Comparison of ENCODE assay signal across 8 mouse cellular contexts in genomic region chr19:41384406-41384851, GRCm38 (mm10). TPM values are rescaled to one million over a fixed set of nuclear protein-coding genes. Genes with fewer than 3 reads are reported as not detected.
DNase-seq lines count a peak whose midpoint lies in the region; ATAC-seq and TF ChIP-seq lines count a peak whose summit lies in the region.

No protein-coding gene starts in this region.

- peaks cover 0 to 5% of the 10 kb centered on the region in 2 experiments; a peak in 2 of 4 replicates for H3K4me1 ChIP-seq in MEL (ENCODE audit: control insufficient read depth in 1 of 2, insufficient read depth in 2 of 2, low read length in 2 of 2)
- peaks cover 18% of the 10 kb centered on the region for H3K4me1 ChIP-seq in forebrain, embryonic 15.5 days
- peaks cover 16% of the 10 kb centered on the region for H3K4me1 ChIP-seq in limb, embryonic 12.5 days (replicated peaks)
- peaks cover 9% of the 10 kb centered on the region; the same call in 1 of the 2 replicates for H3K4me1 ChIP-seq in midbrain, embryonic 15.5 days

- H3K9ac ChIP-seq in MEL (ENCODE audit: control insufficient read depth, low read depth, low read length, poor library complexity, severe bottlenecking): peak overlapping the region; percentile 38
- H3K9ac ChIP-seq in forebrain, embryonic 15.5 days (replicated peaks): peak overlapping the region; percentile 47; the same call in 1 of the 2 replicates
- H3K9ac ChIP-seq in limb, embryonic 12.5 days (replicated peaks): peak overlapping the region; percentile 24; the same call in 1 of the 2 replicates
- H3K9ac ChIP-seq in midbrain, embryonic 15.5 days: no peak overlapping the region

- no peak overlapping the region for H3K27ac ChIP-seq in MEL (ENCODE audit: control insufficient read depth, low read depth, low read length)
- no peak overlapping the region for H3K27ac ChIP-seq in forebrain, embryonic 15.5 days (replicated peaks)
- no peak overlapping the region for H3K27ac ChIP-seq in limb, embryonic 12.5 days
- H3K27ac ChIP-seq in midbrain, embryonic 15.5 days: no peak overlapping the region

- H3K4me3 ChIP-seq in MEL (ENCODE audit: control insufficient read depth in 1 of 2, insufficient read depth in 1 of 2, low read depth in 2 of 2, low read length in 2 of 2): peak overlapping the region; percentile 51 to 55
- peak overlapping the region; percentile 48 for H3K4me3 ChIP-seq in forebrain, embryonic 15.5 days
- H3K4me3 ChIP-seq in limb, embryonic 12.5 days (replicated peaks): peak overlapping the region; percentile 53
- H3K4me3 ChIP-seq in midbrain, embryonic 15.5 days: peak overlapping the region; percentile 45

- 8% methylated on average over 12 of the region's 12 CpGs for WGBS in forebrain, embryonic 15.5 days
- 10% methylated on average over 12 of the region's 12 CpGs for WGBS in limb, embryonic 12.5 days
- WGBS in midbrain, embryonic 15.5 days: 12% methylated on average over 12 of the region's 12 CpGs

- no peak for ATAC-seq in forebrain, embryonic 15.5 days (replicated peaks)
- ATAC-seq in limb, embryonic 12.5 days (ENCODE audit: insufficient number of reproducible peaks, insufficient read depth, low FRiP score, low TSS enrichment, low read depth): no peak
- ATAC-seq in midbrain, embryonic 15.5 days (replicated peaks): no peak

- no peaks in the 10 kb centered on the region for H3K27me3 ChIP-seq in MEL (ENCODE audit: control insufficient read depth in 1 of 2, insufficient read depth in 2 of 2, low read length in 2 of 2)
- peaks cover 5% of the 10 kb centered on the region; the same call in 1 of the 2 replicates for H3K27me3 ChIP-seq in forebrain, embryonic 15.5 days
- peaks cover 30% of the 10 kb centered on the region for H3K27me3 ChIP-seq in limb, embryonic 12.5 days
- peaks cover 18% of the 10 kb centered on the region; the same call in 1 of the 2 replicates for H3K27me3 ChIP-seq in midbrain, embryonic 15.5 days (replicated peaks)

- peak overlapping the region; percentile 98 for H3K4me2 ChIP-seq in forebrain, embryonic 15.5 days (replicated peaks)
- peak overlapping the region; percentile 96 for H3K4me2 ChIP-seq in limb, embryonic 12.5 days
- H3K4me2 ChIP-seq in midbrain, embryonic 15.5 days: peak overlapping the region; percentile 95

- H3K9me3 ChIP-seq in MEL (replicated peaks; ENCODE audit: insufficient read depth, low read length): no peaks in the 10 kb centered on the region
- H3K9me3 ChIP-seq in forebrain, embryonic 15.5 days: no peaks in the 10 kb centered on the region
- H3K9me3 ChIP-seq in limb, embryonic 12.5 days: no peaks in the 10 kb centered on the region
- no peaks in the 10 kb centered on the region for H3K9me3 ChIP-seq in midbrain, embryonic 15.5 days

- peak; percentile 26 to 39 for DNase-seq in adrenal gland, adult 18-20 months (ENCODE audit: low spot score in 2 of 2)
- DNase-seq in adrenal gland, postnatal 4 days (ENCODE audit: low spot score in 2 of 2): no peak
- DNase-seq in MEL (ENCODE audit: low read depth, low spot score): peak; percentile 68
- no peak for DNase-seq in right cerebral cortex, postnatal 25 days
- DNase-seq in urinary bladder, postnatal 14 days (ENCODE audit: low spot score): no peak

- no peak for TF ChIP-seq EP300 in MEL (IDR thresholded peaks at IDR 0.05; ENCODE audit: low read depth in 1 of 2, low read length in 2 of 2)

- peak; percentile 6 for TF ChIP-seq RAD21 in MEL (IDR thresholded peaks at IDR 0.05; ENCODE audit: low read depth, low read length)

- TF ChIP-seq CTCF in MEL (IDR thresholded peaks at IDR 0.05 in 2 of 3, conservative IDR thresholded peaks at IDR 0.05 in 1 of 3; ENCODE audit: control insufficient read depth in 1 of 3, insufficient read depth in 1 of 3, low read depth in 2 of 3, low read length in 3 of 3, poor library complexity in 1 of 3, severe bottlenecking in 1 of 3): peak; percentile 61 to 67 (median 67)

- no peaks in the 10 kb centered on the region for H3K79me2 ChIP-seq in MEL (ENCODE audit: control insufficient read depth, insufficient read depth, low read length, poor library complexity)

- no peak for TF ChIP-seq POLR2A in MEL (IDR thresholded peaks at IDR 0.05; ENCODE audit: control insufficient read depth in 1 of 2, insufficient read depth in 1 of 2, low read depth in 1 of 2, low read length in 2 of 2, poor library complexity in 1 of 2)

- H3K36me3 ChIP-seq in MEL (ENCODE audit: control insufficient read depth in 1 of 2, insufficient read depth in 2 of 2, low read length in 2 of 2): no peaks in the 10 kb centered on the region
- H3K36me3 ChIP-seq in forebrain, embryonic 15.5 days: no peaks in the 10 kb centered on the region
- no peaks in the 10 kb centered on the region for H3K36me3 ChIP-seq in limb, embryonic 12.5 days
- no peaks in the 10 kb centered on the region for H3K36me3 ChIP-seq in midbrain, embryonic 15.5 days (replicated peaks)

TF ChIP-seq in MEL, 35 proteins besides CTCF, POLR2A, EP300 and RAD21:
- TF ChIP-seq SMC3 (IDR thresholded peaks at IDR 0.05; ENCODE audit: low read depth, low read length): peak; percentile 37
- TF ChIP-seq ZC3H11A (IDR thresholded peaks at IDR 0.05; ENCODE audit: low read depth, low read length): no peak

RNA-seq across cellular contexts. Expression of gene Pik3ap1, which starts 0.5 kb away (rescaled TPM):
- 10 to 100 TPM; 10.2 to 13.4 TPM for total RNA-seq in adrenal gland, adult 18-20 months (2021)
- total RNA-seq in adrenal gland, postnatal 4 days (2021): 1 to 10 TPM; 6.6 to 6.7 TPM
- 0.12 and 0.13 TPM in 2 replicates for total RNA-seq in MEL (2012; rRNA removed)
- under 1 TPM in 1 of 2 experiments, not detected in 1; 0.40 TPM for polyA plus RNA-seq in MEL (2012; ENCODE audit: insufficient read depth in 1 of 2, insufficient read length in 2 of 2, low read depth in 1 of 2, low replicate concordance in 2 of 2, missing spikeins in 1 of 2)
- 1.4 and 1.6 TPM in 2 replicates for polyA plus RNA-seq in forebrain, embryonic 15.5 days (2015; fragmentation: Nextera tagmentation; extraction: Ambion mirVana)
- polyA plus RNA-seq in limb, embryonic 12.5 days (2016; fragmentation: Nextera tagmentation; extraction: Ambion mirVana): 0.97 and 1.4 TPM in 2 replicates
- 2.4 and 3.0 TPM in 2 replicates for polyA plus RNA-seq in midbrain, embryonic 15.5 days (2015; fragmentation: Nextera tagmentation; extraction: Ambion mirVana)

Comparison
In these comparisons a context has a peak if more than half of its experiments do, and no peak if none do; other contexts are left out.
1. DNase-seq: peak in adrenal gland, adult 18-20 months (2 of 2) and MEL (single experiment); none in adrenal gland, postnatal 4 days (0 of 2), right cerebral cortex, postnatal 25 days (single experiment) and urinary bladder, postnatal 14 days (single experiment).
2. Peak in every context shown above with its lines, with median percentiles within 50 percentile points of each other: H3K4me3 ChIP-seq and H3K4me2 ChIP-seq.